In genomic region chr1:42695578-42695915, GRCm38 (mm10) we compare ENCODE assay signal across 8 mouse cellular contexts. TPM values are rescaled to one million over a fixed set of nuclear protein-coding genes. Genes with fewer than 3 reads are reported as not detected.
DNase-seq lines count a peak whose midpoint lies in the region; ATAC-seq and TF ChIP-seq lines count a peak whose summit lies in the region.

Gene Pou3f3, plus strand, starts transcription at chr1:42695768.

- DNase-seq in Patski (ENCODE audit: low read depth, low spot score): peak; percentile 84
- DNase-seq in cerebellum, postnatal 10 days: peak; percentile 97 to 99
- peak; percentile 97 to 98 for DNase-seq in frontal cortex, adult 2 months (ENCODE audit: extremely low spot score in 1 of 2, low spot score in 1 of 2)
- DNase-seq in kidney, adult 18-20 months: peak; percentile 90
- DNase-seq in left cerebral cortex, postnatal 25 days (ENCODE audit: low spot score in 2 of 2): peak; percentile 94 to 99
- no peak for DNase-seq in thymus, adult 2 months

- peak within 1 kb of the TSS; percentile 99 for H3K4me3 ChIP-seq in midbrain, embryonic 12.5 days
- no peak within 1 kb of the TSS for H3K4me3 ChIP-seq in thymus, adult 2 months (ENCODE audit: control insufficient read depth, insufficient read depth, low read length)

- H3K9me3 ChIP-seq in midbrain, embryonic 12.5 days: no peaks in the 10 kb centered on the region

- peaks cover 25% of the 10 kb centered on the region for H3K36me3 ChIP-seq in midbrain, embryonic 12.5 days
- no peaks in the 10 kb centered on the region for H3K36me3 ChIP-seq in thymus, adult 2 months (ENCODE audit: control insufficient read depth, insufficient read depth, low read length)

- intact Hi-C loops in left cerebral cortex, postnatal 25 days (cut with DNase I): loop anchor here (2.0 to 10.0 kb wide), 7 partner anchors 435 to 1818 kb away; no protein-coding TSS in a partner anchor

- WGBS in midbrain, embryonic 12.5 days: 0% methylated on average over 18 of the region's 21 CpGs
- WGBS in thymus, adult 2 months: 8% methylated on average over 21 of the region's 21 CpGs

- H3K27me3 ChIP-seq in Patski: no peaks in the 10 kb centered on the region
- no peaks in the 10 kb centered on the region for H3K27me3 ChIP-seq in midbrain, embryonic 12.5 days
- peaks cover 41% of the 10 kb centered on the region for H3K27me3 ChIP-seq in thymus, adult 2 months (ENCODE audit: control insufficient read depth, insufficient read depth, low read length)

- H3K27ac ChIP-seq in midbrain, embryonic 12.5 days (replicated peaks): peak within 1 kb of the TSS; percentile 100
- no peak within 1 kb of the TSS for H3K27ac ChIP-seq in thymus, adult 2 months (ENCODE audit: control insufficient read depth, insufficient read depth, low read length)

- TF ChIP-seq POLR2A in thymus, adult 2 months (IDR thresholded peaks at IDR 0.05; ENCODE audit: control insufficient read depth, extremely low read depth, insufficient read depth, low read length, poor library complexity): no peak

- POLR2A ChIA-PET in Patski (lab: Charles Lee): interaction anchor here (5.7 kb wide), 1 partner anchor 17 kb away, joined by 87 read pairs; no protein-coding TSS in a partner anchor

- in situ Hi-C loops in Patski (cut with MboI; ENCODE audit: low pct_unique_long_range_greater_than_20kb): loop anchor here (10.0 kb wide), 1 partner anchor 1421 kb away; no protein-coding TSS in a partner anchor

- CTCF ChIA-PET in Patski (lab: Charles Lee): no interaction called here

- H3K4me2 ChIP-seq in midbrain, embryonic 12.5 days (replicated peaks): peak within 1 kb of the TSS; percentile 97

- TF ChIP-seq CTCF in Patski (IDR thresholded peaks at IDR 0.05): no peak
- TF ChIP-seq CTCF in thymus, adult 2 months (IDR thresholded peaks at IDR 0.05; ENCODE audit: borderline replicate concordance, control insufficient read depth, extremely low read depth, insufficient read depth, low read length, poor library complexity): no peak

- peak within 1 kb of the TSS; percentile 100 for H3K9ac ChIP-seq in midbrain, embryonic 12.5 days (replicated peaks)

- peak; percentile 83 for ATAC-seq in Patski
- ATAC-seq in midbrain, embryonic 12.5 days (ENCODE audit: low FRiP score, low read depth): peak; percentile 89
- ATAC-seq in erythroid progenitor cell, adult 5-6 weeks (replicated peaks; ENCODE audit: low FRiP score, poor library complexity, severe bottlenecking): no peak

- no peaks in the 10 kb centered on the region for H3K4me1 ChIP-seq in midbrain, embryonic 12.5 days
- H3K4me1 ChIP-seq in thymus, adult 2 months (replicated peaks; ENCODE audit: control insufficient read depth, insufficient read depth, low read length): 0 out of 2 replicates have a peak, but pooled peaks cover 4% of the 10 kb centered on the region

RNA-seq across cellular contexts. Expression of gene Pou3f3, which starts in this region (rescaled TPM):
- polyA plus RNA-seq in Patski (2021): 36.5 TPM
- polyA plus RNA-seq in frontal cortex, adult 2 months (2012; rRNA removed): 29.7 and 31.7 TPM in 2 replicates
- total RNA-seq in left cerebral cortex, postnatal 25 days (2021): 10 to 100 TPM; 57.6 to 59.5 TPM
- polyA plus RNA-seq in midbrain, embryonic 12.5 days (2016; fragmentation: Nextera tagmentation; extraction: Ambion mirVana): 36.3 and 37.6 TPM in 2 replicates
- not detected in 2 replicates for total RNA-seq in erythroid progenitor cell, adult 5-6 weeks (2015; ENCODE audit: low replicate concordance)
- total RNA-seq in erythroid progenitor cell, adult 5-6 weeks (2017; ENCODE audit: low replicate concordance): not detected in 2 replicates
- 0.06 and 0.09 TPM in 2 replicates for polyA plus RNA-seq in thymus, adult 2 months (2012; rRNA removed)

Comparison
In these comparisons a context has a peak if more than half of its experiments do, and no peak if none do; other contexts are left out.
1. RNA of gene Pou3f3 (total RNA-seq): 57.6 to 59.5 TPM in left cerebral cortex, postnatal 25 days; not detected in erythroid progenitor cell, adult 5-6 weeks; every median in the first group is over 10 times any median in the second.
2. RNA of gene Pou3f3 (polyA plus RNA-seq): 36.3 to 37.6 TPM in midbrain, embryonic 12.5 days, 36.5 TPM in Patski (single experiment) and 29.7 to 31.7 TPM in frontal cortex, adult 2 months; 0.06 to 0.09 TPM in thymus, adult 2 months; every median in the first group is over 10 times any median in the second.